Mouse (Mus musculus): Measurements from ENCODE around the gene Aars2. TPM values are rescaled to one million over a fixed set of nuclear protein-coding genes. Genes with fewer than 3 reads are reported as not detected.

The Aars2 gene
- total RNA-seq, 2 experiments from 2014 or later, result 20.1 to 20.2 TPM

DNA sequence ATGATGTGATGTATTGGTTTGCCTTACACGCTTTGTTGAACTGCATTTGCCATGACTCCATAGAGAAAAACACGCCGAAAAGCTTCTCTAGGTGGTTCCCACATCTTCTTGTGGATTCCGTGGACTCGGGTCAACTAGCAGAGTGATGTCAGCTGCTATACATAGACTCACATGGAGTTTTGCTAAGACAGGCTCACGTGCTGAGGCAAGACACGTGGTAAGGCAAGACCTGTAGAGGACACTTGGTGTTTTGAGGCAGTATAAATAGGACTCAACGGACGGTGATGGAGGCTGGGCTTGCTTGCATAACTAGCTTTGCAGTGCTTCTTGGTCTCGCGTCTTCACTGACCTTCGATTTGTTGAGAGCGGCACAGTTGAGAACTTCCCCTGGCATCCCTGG, 8.2 kb upstream of the Aars2 start:
- DNase-seq (ENCODE audit: low spot score), result no peak
- intact Hi-C loops (cut with DNase I), result no loop called here

DNA sequence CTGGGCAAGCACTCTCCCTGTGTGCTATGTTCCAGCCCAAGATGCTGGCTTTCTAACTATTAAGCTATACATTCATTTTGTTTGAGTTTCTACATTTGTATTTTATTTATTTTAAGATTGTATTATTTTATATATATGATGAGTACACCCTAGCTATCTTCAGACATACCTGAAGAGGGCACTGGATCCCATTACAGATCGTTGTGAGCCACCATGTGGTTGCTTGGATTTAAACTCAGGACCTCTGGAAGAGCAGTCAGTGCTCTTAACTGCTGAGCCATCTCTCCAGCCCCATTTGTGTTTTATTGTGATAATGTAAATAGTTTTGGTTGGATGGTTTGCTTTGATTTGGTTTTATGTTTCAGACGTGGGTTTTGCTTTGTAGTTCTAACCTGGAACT, 7.1 kb upstream of the Aars2 start:
- DNase-seq (ENCODE audit: low spot score), result no peak
- intact Hi-C loops (cut with DNase I), result no loop called here

DNA sequence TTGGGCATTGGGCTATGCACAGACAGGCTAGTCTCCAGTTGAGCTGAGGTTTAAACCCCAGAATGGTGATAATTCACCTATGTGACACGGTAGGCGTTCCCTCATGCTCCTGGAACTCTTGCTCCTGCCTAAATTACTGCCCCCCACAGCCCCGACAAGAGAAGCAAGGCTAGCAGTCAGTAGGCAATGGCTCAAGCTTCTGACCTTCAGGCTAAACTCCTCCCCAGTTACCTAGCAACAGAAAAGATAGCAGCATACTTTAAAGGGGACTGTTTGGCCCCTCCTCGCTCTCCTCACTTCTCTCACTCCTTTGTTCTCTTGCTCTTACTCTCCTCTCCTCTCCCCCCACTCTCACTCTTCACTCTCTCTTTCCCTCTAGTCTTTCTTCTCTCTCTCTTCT, 5.7 kb upstream of the Aars2 start:
- intact Hi-C loops (cut with DNase I), result no loop called here
- DNase-seq (ENCODE audit: low spot score), result no peak

DNA sequence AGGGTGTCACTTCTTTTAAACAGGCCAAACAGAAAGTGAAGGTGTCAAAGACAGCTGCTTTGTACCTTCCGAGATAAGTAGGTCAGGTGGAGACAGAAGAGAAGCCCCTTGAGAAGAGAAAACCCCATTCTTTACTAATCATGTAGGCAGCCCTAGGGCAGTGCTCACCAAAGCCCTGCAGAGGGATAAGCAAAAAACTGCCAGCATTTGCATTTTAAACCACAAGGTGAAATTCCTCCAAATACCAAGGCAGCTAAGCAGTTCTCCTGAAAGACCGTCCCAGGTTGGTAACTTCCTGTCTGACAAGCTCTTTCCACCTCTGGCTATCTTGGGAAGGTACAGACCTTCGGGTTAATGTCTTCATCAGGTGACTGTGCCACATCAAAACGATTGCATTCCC, 4.3 kb upstream of the Aars2 start:
- no peak for DNase-seq (ENCODE audit: low spot score)
- intact Hi-C loops (cut with DNase I), result no loop called here

DNA sequence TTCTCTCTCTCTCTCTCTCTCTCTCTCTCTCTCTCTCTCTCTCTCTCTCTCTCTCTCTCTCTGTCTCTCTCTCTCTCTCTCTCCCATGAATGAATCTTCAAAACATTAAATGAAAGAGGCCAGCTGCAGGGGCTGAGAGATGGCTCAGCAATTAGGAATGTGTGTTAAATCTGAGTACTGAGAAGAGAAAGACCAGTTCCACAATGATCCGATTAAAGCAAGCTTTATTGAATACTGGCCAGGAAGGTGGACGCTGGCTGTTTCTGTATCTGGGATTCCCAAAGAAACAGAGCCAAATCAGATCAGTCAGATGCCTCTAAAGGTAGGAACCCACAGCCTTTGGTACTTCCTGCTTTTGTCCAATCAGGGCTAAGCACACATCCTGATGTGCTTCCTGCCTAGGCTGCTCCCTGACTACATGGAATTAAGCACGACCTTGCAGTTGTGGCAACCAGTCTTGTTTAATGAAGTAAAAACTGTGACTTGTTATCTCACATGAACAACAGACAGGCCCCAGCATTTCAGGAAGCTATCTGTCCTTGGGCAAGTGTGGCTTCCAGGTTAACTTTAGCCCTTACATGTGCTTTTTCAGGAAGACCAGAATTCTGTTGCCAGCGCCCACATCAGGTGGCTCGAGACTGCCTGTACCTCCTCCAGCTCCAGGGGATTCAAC, 3.2 kb upstream of the Aars2 start:
- intact Hi-C loops (cut with DNase I), result no loop called here
- DNase-seq (ENCODE audit: low spot score), result no peak

DNA sequence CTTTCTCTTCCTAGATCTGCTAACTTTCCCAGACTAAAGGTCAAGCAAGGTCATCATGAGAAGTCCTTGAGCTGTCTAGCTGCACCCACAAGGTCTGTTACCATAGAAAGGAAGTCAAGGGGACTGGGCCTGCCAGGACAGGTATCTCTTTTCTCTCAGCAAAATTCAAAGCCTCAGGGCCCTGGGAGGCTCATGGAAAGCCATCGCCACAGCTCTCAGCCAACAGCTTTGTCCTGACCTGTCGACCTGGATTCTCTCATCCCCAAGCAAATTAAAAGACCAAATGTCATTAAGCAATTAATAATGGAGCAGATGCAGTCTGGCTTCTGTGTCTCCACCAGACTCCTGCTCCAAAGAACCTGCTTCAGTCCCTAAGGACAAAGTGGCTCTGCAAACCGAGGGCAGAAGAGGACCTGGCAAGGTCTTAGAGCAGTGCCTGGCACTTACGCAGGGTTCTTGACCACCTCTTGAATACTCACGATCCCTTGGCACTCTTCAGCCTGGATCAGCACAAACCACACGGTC, 638 bp upstream of the Aars2 start:
- DNase-seq (ENCODE audit: low spot score), result no peak
- intact Hi-C loops (cut with DNase I), result no loop called here

DNA sequence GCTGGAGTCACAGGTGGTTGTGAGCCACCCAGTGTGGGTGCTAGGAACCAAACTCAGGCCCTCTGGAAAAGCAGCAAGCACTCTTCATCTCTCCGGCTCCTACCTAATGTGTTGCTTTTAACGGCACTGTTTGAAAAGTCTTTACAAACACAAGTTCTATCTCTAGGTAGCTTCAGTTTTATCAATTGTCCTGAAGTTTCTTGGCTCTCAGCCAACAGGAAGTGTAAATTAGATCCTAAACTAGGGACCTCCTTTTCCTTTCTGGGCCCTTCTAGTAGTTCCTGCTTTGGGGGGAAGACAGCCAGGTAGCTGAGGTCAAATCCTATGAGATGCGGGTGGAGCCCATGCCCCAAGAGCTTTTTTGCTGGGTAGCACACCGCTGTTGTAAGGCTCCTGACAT, 4.2 kb downstream of the Aars2 start:
- no peak for DNase-seq (ENCODE audit: low spot score)
- intact Hi-C loops (cut with DNase I), result loop anchor here (5.0 kb wide), 1 partner anchor 121 kb away; no protein-coding TSS in a partner anchor

DNA sequence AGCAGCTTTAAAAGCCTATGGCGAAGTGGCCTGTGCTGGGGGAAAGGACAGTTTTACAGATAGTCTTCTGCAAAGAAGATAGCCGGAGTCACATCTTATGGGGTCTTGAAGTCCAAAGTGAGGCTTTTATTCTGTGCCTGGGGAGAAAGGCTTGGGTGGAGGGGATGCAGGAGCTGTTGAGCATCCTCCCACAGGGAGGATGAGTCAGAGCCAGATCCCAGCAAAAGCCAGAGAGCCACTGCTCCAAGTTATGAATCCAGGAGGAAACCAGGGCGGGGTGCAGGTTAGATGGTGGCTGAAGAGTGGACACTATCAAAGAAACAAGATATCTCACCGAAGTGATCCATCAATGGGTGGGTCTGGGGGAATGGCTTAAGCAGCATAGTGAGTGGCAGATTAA, 5.1 kb downstream of the Aars2 start:
- intact Hi-C loops (cut with DNase I), result loop anchor here (5.0 kb wide), 1 partner anchor 121 kb away; no protein-coding TSS in a partner anchor
- no peak for DNase-seq (ENCODE audit: low spot score)

DNA sequence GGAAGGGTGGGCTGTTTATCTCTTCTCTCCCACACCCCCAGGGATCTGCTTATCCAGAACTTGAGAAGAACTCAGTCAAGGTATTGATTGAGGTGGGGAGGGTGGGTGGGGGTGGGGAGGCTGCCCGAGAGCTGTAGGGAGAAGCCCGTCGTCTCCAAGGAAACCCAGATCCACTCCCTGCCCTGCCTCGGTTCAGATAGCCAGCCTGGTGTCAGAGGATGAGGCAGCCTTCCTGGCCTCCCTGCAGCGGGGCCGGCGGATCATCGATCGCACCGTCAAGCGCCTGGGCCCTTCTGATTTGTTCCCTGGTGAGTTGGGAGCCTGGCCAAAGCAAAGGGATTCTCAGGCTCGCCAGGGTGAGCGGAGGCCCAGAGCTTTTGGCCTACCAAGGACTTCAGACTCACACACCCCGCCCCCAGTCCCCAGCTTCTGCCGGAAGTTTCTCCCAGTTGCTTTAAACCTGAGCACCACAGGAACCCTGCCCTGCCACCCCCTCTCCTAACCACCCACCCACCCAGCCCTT, 8.6 kb downstream of the Aars2 start:
- intact Hi-C loops (cut with DNase I), result loop anchor here (5.0 kb wide), 1 partner anchor 127 kb away; no protein-coding TSS in a partner anchor

DNA sequence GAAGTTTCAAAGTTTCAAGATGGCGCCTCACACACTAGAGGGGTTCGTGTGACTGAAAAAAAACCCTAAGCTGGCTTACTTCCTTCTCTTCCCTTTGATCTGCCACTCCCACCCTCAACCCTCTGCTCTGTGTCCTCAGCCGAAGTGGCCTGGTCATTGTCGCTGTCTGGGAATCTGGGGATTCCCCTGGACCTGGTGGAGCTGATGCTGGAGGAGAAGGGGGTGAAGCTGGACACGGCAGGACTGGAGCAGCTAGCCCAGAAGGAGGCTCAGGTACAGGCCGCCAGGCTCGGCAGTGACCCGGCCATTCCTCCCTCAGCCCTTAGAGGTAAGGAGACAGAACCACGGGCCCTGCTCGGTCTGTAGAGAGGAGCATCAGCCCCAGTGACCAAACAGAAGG, 9.2 kb downstream of the Aars2 start:
- intact Hi-C loops (cut with DNase I), result loop anchor here (1.0 to 5.0 kb wide), 2 partner anchors 36 to 126 kb away; no protein-coding TSS in a partner anchor
- DNase-seq (ENCODE audit: low spot score), result no peak

More for the DNA sequence above, 8.6 kb downstream of the Aars2 start:
- no peak for DNase-seq (ENCODE audit: low spot score)

DNA sequence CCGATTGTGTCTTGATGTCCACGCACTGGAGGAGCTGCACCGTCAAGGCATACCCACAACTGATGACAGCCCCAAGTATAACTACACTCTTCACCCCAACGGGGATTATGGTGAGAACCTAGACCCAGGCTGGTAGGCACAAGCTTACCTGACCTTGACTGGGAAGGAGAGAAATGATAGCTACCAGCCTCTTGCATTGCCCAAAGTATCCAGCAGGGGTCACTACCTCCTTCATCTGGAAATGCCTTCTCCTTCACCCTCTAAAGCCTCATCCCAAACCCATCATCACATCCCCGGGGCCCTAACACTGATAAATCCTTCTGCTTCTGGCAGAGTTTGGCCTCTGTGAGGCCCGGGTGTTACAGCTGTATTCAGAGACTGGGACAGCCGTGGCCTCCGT, 9.8 kb downstream of the Aars2 start:
- DNase-seq (ENCODE audit: low spot score), result no peak
- intact Hi-C loops (cut with DNase I), result loop anchor here (1.0 to 5.0 kb wide), 2 partner anchors 36 to 126 kb away; no protein-coding TSS in a partner anchor

DNA sequence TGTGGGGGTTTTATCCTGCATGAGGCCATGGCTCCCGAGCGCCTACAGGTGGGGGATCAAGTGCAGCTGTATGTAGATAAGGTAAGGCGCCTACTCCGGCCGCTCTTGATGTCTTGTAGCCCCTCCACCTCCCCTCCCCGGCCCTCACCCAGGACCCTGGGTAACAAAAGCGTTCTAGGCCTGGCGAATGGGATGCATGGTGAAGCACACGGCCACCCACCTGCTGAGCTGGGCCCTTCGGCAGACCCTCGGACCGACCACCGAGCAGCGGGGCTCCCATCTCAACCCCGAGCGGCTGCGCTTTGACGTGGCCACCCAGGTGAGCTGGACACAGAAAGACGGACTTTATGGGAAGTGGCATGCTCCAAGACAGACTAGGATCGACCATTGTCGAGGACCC, 10.5 kb downstream of the Aars2 start:
- no peak for DNase-seq (ENCODE audit: low spot score)
- intact Hi-C loops (cut with DNase I), result loop anchor here (5.0 kb wide), 1 partner anchor 125 kb away; no protein-coding TSS in a partner anchor

DNA sequence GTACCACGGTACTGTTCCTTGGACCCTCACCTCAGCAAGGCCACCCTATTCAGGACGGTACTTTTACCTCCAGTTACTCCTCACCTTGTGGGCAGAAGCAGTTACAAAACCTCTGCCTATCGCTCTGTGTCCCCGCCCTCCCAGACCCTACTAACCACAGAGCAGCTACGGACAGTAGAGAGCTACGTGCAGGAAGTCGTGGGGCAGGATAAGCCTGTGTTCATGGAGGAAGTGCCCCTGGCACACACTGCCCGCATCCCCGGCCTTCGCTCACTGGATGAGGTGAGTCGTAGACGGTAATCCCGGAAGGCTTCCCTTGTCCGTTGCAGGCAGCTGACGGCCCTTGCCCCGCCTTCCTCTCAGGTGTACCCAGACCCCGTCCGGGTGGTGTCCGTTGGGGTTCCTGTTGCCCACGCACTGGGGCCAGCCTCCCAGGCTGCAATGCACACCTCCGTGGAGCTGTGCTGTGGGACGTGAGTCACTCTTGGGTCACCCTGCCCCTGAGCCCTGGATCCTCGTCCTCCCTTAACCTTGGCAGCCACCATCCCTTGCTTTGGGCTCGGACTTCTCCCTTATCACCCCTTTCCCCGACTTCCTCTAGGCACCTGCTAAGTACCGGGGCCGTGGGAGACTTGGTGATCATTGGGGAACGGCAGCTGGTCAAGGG, 11.0 kb downstream of the Aars2 start:
- no peak for DNase-seq (ENCODE audit: low spot score)
- intact Hi-C loops (cut with DNase I), result loop anchor here (5.0 kb wide), 1 partner anchor 125 kb away; no protein-coding TSS in a partner anchor

DNA sequence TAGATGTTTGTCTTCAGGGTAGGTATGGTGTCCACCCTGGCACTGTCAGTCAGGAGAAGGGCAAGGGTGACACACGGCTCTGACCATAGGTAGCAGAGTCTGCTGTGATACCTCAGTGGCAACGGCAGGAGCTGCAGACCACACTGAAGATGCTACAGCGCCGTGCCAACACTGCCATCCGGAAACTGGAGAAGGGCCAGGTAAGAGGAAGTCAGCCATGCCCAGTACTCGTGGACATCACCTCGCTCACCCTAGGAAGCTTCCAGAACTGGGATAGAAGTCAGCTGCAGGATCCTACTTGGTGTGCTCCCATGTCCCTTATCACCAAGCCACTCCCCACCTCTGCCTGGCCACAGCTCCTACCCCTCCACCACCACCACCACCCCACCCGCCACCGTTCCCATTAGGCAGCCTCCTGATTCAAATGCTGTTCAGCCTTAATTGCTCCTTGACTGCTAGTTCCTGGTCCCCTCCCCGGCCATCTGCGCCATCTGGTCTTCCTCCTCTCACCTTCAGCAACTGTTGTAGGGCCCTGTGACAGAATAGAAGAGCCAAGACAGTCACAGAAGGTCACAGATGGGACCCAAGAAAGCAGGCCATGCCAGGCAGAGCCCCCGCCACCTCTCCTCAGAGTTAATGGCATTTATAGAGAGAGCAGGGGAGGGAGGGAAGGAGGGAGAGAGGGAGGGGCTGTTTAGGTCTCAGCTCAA, 12.3 kb downstream of the Aars2 start:
- intact Hi-C loops (cut with DNase I), result loop anchor here (5.0 kb wide), 1 partner anchor 123 kb away; no protein-coding TSS in a partner anchor
- no peak for DNase-seq (ENCODE audit: low spot score)

DNA sequence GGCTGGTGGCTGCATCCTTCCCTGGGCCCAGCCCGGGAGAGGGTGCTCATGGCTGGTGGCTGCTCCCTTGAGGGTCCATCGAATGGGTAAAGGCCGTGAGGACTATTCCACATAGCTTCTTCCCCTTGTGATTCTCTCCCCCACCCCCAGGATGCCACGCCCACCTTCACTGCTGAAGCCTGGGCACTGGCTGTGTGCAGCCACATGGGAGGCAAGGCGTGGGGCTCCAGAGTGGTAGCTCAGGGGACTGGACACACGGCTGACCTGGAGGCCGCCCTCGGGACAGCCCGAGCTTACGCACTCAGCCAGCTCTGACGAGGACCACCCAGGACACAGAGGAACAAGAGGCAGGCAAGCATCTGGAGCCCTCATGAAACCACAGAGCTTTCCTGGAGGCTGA, 13.5 kb downstream of the Aars2 start:
- intact Hi-C loops (cut with DNase I), result no loop called here
- no peak for DNase-seq (ENCODE audit: low spot score)

DNA sequence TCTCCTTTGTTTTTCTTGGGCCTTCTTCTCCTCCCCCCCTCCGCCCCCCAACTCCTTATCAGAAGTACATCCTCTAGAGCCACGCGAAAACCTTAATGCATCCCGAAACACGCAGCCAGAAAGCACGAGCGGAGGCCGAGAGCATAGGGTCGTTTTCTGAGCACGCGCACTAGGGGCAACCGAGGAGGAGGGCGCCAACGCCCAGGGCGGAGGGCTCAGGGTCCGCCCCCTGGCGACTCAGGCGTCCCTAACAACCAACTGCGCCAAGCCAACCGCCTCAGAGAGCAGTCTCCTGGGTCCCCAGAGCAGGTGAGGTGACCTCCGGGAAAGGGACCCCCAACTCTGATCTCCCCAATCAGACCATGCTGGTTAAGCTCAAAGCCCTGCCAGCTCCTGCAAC, 16.6 kb downstream of the Aars2 start, which contains the start of gene Tcte1:
Tcte1 (plus strand) TSS at position 172 of the 400 bp plus-strand sequence.
- intact Hi-C loops (cut with DNase I), result no loop called here
- no peak for DNase-seq (ENCODE audit: low spot score)

DNA sequence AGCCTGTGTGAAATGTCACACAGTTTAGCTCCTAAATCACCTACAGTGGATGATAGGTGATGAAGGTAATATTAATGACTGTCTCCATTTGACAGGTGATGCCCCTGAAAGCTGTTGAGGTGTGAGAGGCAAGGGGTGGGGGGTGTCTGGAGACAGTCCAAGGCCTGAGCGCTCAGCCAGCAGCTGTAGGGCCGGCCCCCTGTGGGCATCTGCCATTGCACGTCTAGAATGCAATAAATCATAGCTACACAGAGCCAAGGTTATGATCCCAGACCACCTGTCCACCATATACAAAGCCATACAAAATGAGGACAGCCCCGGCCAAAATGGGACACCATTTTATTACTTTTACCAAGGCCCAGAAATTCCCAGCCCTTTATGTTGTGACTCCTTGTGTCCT, 18.3 kb downstream of the Aars2 start:
- intact Hi-C loops (cut with DNase I), result no loop called here

DNA sequence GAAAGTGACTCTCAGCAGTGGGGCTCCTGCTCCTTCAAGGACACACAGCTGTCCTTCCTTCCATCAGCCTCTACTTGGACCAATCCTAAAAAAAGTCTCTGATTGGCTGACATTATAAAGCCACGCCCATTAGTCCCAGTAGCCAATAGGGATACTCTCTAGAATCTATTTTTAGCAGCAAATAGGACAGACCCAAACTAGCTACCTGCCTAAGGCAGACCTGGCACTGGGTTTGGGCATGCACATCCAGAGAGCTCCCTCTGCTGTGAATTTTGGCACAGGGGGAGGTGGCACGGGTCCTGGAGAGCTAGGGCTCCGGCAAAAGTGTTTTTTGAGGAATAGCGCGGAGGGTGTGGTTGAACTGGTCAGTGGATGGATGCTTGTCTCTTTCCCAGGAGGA, 19.9 kb downstream of the Aars2 start:
- no peak for DNase-seq (ENCODE audit: low spot score)
- intact Hi-C loops (cut with DNase I), result no loop called here

More for the DNA sequence above, 18.3 kb downstream of the Aars2 start:
- DNase-seq (ENCODE audit: low spot score), result no peak

DNA sequence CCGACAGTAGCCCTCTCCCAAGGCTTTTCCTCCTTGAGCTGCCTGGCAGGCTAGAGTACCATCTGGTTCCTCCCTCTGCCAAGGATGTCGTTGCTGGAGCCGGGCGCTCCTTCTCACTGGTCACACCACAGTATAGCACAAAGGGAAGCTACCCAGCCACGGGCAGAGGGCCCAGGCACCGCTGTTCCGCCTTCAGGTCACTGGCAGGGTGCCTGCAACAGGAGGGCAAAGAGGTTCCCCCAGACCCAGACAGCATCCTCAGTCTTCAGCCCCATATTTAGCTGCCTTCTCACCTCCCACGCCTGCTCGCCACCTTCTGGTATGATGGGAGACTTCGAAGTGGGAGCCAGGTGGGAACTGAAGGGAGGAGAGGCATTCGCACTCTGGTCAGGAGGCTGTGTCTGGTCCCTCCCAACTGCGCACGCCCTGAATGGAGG, 23.7 kb downstream of the Aars2 start:
- intact Hi-C loops (cut with DNase I), result no loop called here

DNA sequence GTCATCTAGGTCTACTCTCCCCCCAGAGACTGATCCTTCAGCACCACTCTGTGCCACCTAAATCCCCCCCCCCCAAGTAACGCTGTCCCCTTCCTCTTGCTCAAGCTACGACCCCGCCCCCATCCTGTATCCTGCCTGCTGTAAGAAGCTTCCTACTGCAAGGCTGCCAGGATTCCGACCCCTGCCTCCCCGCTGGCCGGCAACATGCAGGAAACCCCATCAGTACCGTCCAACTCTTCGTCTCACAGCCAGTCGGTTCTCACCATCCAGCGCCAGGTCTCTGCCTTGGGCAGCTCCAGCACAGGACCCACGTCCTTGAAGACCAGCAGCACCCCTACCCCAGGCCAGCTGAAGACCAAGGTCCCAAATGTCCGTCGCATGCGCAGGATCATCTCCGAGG, 26.3 kb downstream of the Aars2 start:
- intact Hi-C loops (cut with DNase I), result no loop called here
- DNase-seq (ENCODE audit: low spot score), result no peak

More for the DNA sequence above, 23.7 kb downstream of the Aars2 start:
- DNase-seq (ENCODE audit: low spot score), result no peak

All from heart, postnatal 25 days (tissue).